Mouse (Mus musculus) embryonic facial prominence, embryonic 14.5 days (tissue): ENCODE results near the gene Lman1l. TPM values are rescaled to one million over a fixed set of nuclear protein-coding genes. Genes with fewer than 3 reads are reported as not detected.

Source experiments
- ATAC-seq: fragments of 200-750 bp; cut with Nextera tagmentation; 2 replicates; pipeline ENCODE4 v1.8.0; 2017; ENCODE audit warnings: low read depth, moderate number of reproducible peaks, moderate TSS enrichment
- DNase-seq: peaks from one replicate; pipeline ENCODE4 v3.0.0-alpha.2; 2015; ENCODE audit warnings: low spot score
- H3K27ac ChIP-seq: fragments of 300-500 bp; sonication (generic); replicated peaks from 2 replicates; pipeline ENCODE4 v1.5.1; 2014; ENCODE audit warnings: low read depth, mild to moderate bottlenecking, low read length, moderate library complexity
- H3K27me3 ChIP-seq: fragments of 300-500 bp; sonication (generic); replicated peaks from 2 replicates; pipeline ENCODE4 v1.6.1; 2014; ENCODE audit warnings: low read length; ENCODE audit not compliant: control insufficient read depth, insufficient read depth
- H3K36me3 ChIP-seq: fragments of 300-500 bp; sonication (generic); 2 replicates; pipeline ENCODE4 v1.6.1; 2014; ENCODE audit warnings: low read length, mixed read lengths; ENCODE audit not compliant: control insufficient read depth, insufficient read depth
- H3K4me1 ChIP-seq: fragments of 300-500 bp; sonication (generic); 2 replicates; pipeline ENCODE4 v1.6.1; 2014; ENCODE audit warnings: antibody characterized with exemption, low read length; ENCODE audit not compliant: control insufficient read depth, insufficient read depth
- H3K4me2 ChIP-seq: fragments of 300-500 bp; sonication (generic); 2 replicates; pipeline ENCODE4 v1.6.1; 2014; ENCODE audit warnings: low read depth, mild to moderate bottlenecking, low read length, moderate library complexity, mixed read lengths
- H3K4me3 ChIP-seq: fragments of 300-500 bp; sonication (generic); 2 replicates; pipeline ENCODE4 v1.5.1; 2014; ENCODE audit warnings: low read depth, mild to moderate bottlenecking, low read length
- H3K9ac ChIP-seq: fragments of 300-500 bp; sonication (generic); 2 replicates; pipeline ENCODE4 v1.6.1; 2014; ENCODE audit warnings: low read depth, mild to moderate bottlenecking, low read length, moderate library complexity, mixed read lengths
- H3K9me3 ChIP-seq: fragments of 300-500 bp; sonication (generic); 2 replicates; pipeline ENCODE4 v1.6.1; 2016; ENCODE audit warnings: low read length; ENCODE audit not compliant: control insufficient read depth
- WGBS: fragments of 180-500 bp; shearing (Covaris S2); extraction: QIAGEN DNeasy Blood & Tissue Kit; methylation state at CpG from one replicate; pipeline ENCODE4 v1.1.7; 2014; 5-methylcytosine and 5-hydroxymethylcytosine counted together
- polyA plus RNA-seq: library from polyadenylated mRNA; unstranded; fragments of >200 nt; fragmentation: Nextera tagmentation; extraction: Ambion mirVana; gene quantifications from 2 replicates; pipeline ENCODE4 v1.2.1, GENCODE M21; 2014

The Lman1l gene
- polyA plus RNA-seq, 1 experiment from 2014 or later, result not detected

DNA sequence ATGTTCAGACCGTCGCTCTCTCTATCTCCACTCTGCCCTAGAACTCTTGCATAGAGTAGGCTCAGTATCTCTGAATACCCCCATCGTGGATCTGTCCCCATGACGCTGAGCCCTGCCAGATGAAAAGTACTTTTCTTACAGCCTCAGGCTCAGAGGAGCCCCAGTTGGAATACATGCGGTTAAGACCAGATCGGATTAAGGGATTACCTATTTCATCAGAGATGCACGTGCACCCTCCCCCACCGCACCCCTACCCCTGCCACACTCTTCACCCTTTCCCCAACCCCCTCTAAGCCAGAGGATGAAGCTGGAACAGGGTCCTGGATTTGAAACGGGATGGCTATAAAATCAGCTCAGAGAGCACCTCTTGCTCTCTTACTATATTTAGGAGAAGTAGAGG, 15.1 kb downstream of the Lman1l start:
- Histone ChIP-seq H3K9me3 (no peaks in the 10 kb centered on the region), H3K36me3 (no peaks in the 10 kb centered on the region), H3K27ac (no peak overlapping the region), H3K27me3 (peaks cover 4% of the 10 kb centered on the region; the same call in 1 of the 2 replicates), H3K4me2 (no peak overlapping the region), H3K9ac (no peak overlapping the region), H3K4me3 (no peak overlapping the region), H3K4me1 (no peaks in the 10 kb centered on the region)
- DNase-seq, result no peak
- WGBS, result 12% methylated on average over 9 of the region's 9 CpGs
- no peak for ATAC-seq

DNA sequence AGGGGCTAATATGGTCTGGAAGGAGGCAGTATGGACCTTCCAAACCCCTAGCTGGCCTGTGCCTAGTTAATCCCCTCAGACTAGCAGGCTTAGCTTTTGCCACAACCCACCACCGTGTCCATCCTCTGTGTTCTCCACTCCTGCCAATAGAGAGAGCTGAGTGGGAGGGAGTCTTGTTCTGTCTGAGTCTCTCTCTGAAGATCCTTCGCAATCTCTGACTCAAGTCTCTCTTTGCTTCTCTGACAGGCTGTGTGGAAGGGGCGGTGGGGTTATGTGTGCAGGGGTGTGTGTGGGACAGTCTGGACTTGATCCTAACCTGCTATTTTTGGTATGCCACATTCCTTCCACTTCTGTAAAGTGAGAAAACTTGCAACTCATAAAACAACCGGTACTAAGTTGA, 15.7 kb downstream of the Lman1l start:
- Histone ChIP-seq H3K4me1 (no peaks in the 10 kb centered on the region), H3K36me3 (no peaks in the 10 kb centered on the region), H3K4me2 (no peak overlapping the region), H3K27ac (no peak overlapping the region), H3K9me3 (no peaks in the 10 kb centered on the region), H3K27me3 (peaks cover 4% of the 10 kb centered on the region; the same call in 1 of the 2 replicates), H3K9ac (no peak overlapping the region), H3K4me3 (no peak overlapping the region)
- WGBS, result 68% methylated on average over 4 of the region's 4 CpGs
- DNase-seq (no peak), ATAC-seq (no peak)

DNA sequence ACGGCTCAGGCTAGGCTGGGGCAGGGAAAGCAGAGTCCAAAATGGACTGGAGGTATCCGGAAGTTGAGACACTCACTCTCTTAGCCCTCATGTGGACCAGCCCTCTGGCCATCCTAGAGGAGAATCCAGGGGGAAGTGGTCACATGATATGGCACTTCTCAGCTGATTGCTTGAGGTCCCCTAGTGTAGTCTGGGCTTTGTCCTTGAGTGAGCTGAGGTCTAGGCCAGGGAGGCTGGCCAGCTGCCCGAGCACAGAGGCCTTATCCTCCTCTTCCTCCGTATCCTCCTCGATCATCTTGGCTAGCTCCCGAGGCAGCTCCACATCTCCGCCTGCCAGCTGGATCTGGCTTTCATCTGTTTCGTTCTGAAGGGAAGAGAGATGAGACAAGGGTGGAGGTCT, 18.5 kb downstream of the Lman1l start:
- 58% methylated on average over 8 of the region's 8 CpGs for WGBS
- no peak for ATAC-seq

DNA sequence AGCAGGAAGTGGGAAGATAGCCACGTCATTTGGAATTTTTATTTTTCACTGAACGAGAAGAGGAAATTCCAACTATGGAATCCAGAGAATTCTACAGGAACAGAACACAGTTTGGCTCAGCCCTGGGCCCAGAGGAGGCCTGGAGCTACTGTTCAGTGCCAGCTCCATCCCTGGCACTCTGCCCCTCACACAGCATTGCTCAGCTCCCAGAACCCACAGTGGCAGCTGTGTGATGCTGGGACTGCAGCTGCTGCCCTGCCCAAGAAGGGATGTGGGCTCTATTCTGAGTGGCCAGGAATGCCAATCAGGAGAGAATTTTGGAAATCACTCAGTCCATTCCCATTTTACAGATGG, 19.2 kb downstream of the Lman1l start:
- Histone ChIP-seq H3K27me3 (peaks cover 4% of the 10 kb centered on the region; the same call in 1 of the 2 replicates), H3K4me1 (no peaks in the 10 kb centered on the region), H3K9me3 (no peaks in the 10 kb centered on the region), H3K27ac (no peak overlapping the region), H3K4me3 (no peak overlapping the region), H3K9ac (no peak overlapping the region), H3K4me2 (no peak overlapping the region), H3K36me3 (peaks cover 2% of the 10 kb centered on the region; the same call in 1 of the 2 replicates)
- 26% methylated on average over 2 of the region's 2 CpGs for WGBS
- ATAC-seq (no peak), DNase-seq (no peak)

More for the DNA sequence above, 18.5 kb downstream of the Lman1l start:
- Histone ChIP-seq H3K4me3 (no peak overlapping the region), H3K27ac (no peak overlapping the region), H3K9ac (no peak overlapping the region), H3K27me3 (peaks cover 4% of the 10 kb centered on the region; the same call in 1 of the 2 replicates), H3K4me2 (no peak overlapping the region), H3K9me3 (no peaks in the 10 kb centered on the region), H3K4me1 (no peaks in the 10 kb centered on the region), H3K36me3 (no peaks in the 10 kb centered on the region)
- DNase-seq, result no peak

DNA sequence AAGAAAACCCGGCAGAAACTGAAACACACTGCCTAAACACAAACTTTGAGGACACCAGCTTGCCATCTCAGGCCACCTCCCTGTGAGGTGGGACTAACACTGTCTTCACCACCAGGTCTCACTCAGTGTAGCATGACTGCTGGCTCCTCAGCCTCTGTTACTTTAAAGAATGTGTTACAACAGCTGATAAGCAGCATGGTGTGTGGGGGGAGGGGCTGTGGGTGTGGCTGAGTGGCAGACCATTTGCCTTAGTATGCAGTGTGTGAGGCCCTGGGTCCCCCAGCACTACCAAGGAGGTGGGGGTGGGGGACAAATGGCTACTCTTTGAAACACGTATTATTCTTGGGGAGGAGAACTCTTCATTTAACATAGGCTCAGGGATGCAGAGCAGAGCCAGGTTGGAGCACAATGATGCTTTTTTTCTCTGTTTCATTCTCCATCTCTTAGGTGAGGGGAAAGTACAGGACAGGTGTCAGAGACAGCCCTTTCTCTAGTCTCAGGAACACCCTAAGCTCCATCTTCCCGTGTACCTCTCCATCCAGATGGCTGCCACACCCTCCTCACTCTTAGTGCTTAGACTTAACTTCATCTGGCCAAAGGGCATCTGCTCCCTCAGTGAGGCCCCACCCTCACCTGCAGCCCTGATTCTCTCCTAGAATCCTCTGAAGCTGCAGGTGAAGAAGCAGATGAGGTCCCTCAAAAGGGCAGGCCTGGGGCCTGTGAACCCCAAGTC, 19.8 kb downstream of the Lman1l start:
- ATAC-seq, result peak; percentile 55; the same call in 1 of the 2 replicates

DNA sequence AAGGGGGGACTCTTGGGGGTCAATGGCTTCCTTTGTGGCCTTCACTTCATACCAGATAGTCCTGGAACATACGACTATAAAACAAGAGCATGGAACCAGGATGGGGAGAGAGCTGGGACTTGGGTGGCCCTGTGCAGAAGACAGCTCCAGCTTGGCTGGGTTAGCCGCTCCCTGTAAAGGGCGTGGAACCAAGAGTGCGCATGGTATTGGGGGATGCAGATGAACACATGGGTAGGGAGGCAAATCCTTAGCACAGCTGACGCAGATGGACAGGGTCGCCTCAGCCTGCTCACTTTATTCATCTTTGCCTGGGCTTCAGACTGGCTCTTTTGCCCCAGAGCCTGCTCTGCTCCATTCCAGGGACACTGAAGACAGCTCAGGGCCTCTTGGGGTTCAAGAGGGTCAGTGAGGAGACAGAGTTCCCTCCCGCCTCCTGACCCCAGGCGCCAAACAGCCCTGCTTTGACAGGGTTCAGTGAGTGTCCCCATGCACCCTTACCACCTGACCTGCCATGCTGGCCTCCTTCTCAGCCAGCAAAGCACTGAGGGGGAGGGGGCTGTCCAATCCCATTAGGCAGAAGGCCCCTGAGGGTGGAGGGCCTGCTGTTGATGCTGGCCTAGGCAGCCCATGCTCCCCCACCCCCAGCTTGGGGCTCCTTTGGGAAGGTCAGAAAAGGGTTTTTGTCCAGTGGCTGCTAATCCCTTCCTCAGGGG, 21.6 kb downstream of the Lman1l start:
- Histone ChIP-seq H3K9me3 (no peaks in the 10 kb centered on the region), H3K27me3 (no peaks in the 10 kb centered on the region), H3K4me1 (no peaks in the 10 kb centered on the region), H3K9ac (no peak overlapping the region), H3K4me2 (no peak overlapping the region), H3K36me3 (peaks cover 20% of the 10 kb centered on the region), H3K4me3 (no peak overlapping the region), H3K27ac (no peak overlapping the region)
- ATAC-seq (peak; percentile 62; the same call in 1 of the 2 replicates), DNase-seq (peak; percentile 34)
- WGBS, result 50% methylated on average over 8 of the region's 8 CpGs

More for the DNA sequence above, 19.8 kb downstream of the Lman1l start:
- Histone ChIP-seq H3K27me3 (peaks cover 4% of the 10 kb centered on the region; the same call in 1 of the 2 replicates), H3K4me2 (no peak overlapping the region), H3K4me1 (no peaks in the 10 kb centered on the region), H3K4me3 (no peak overlapping the region), H3K27ac (no peak overlapping the region), H3K36me3 (peaks cover 5% of the 10 kb centered on the region; the same call in 1 of the 2 replicates), H3K9ac (no peak overlapping the region), H3K9me3 (no peaks in the 10 kb centered on the region)
- 15% methylated on average over 3 of the region's 3 CpGs for WGBS
- DNase-seq, result peak; percentile 42

DNA sequence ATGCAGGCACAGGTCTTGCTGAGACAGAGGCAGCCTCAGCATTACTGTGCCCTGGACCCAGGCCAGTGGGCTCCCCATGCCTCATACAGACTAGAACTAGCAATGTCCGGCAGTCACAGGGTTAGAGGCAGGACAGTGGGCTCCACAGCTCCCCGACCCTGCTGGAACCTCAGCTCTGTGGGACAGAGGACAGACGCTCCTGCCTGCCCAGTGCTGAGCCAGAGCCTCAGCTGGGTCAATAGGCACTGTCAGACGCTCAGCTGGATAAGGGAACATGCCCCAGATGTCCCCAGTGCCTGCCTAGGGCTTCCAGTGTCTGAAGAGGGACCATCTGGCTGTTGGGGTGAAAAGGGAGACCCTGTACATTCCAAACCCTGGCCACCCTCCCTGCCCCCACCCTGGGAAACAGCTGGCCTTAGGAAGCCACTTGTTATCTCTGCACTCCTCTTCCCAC, 22.6 kb downstream of the Lman1l start:
- H3K4me2 ChIP-seq, result no peak overlapping the region
- H3K9ac ChIP-seq, result no peak overlapping the region
- peaks cover 31% of the 10 kb centered on the region for H3K36me3 ChIP-seq
- H3K27ac ChIP-seq, result no peak overlapping the region
- WGBS, result 22% methylated on average over 3 of the region's 4 CpGs
- no peak overlapping the region for H3K4me3 ChIP-seq
- H3K27me3 ChIP-seq, result no peaks in the 10 kb centered on the region
- no peaks in the 10 kb centered on the region for H3K4me1 ChIP-seq
- no peaks in the 10 kb centered on the region for H3K9me3 ChIP-seq
- ATAC-seq (peak; percentile 35; the same call in 1 of the 2 replicates), DNase-seq (peak; percentile 20)

DNA sequence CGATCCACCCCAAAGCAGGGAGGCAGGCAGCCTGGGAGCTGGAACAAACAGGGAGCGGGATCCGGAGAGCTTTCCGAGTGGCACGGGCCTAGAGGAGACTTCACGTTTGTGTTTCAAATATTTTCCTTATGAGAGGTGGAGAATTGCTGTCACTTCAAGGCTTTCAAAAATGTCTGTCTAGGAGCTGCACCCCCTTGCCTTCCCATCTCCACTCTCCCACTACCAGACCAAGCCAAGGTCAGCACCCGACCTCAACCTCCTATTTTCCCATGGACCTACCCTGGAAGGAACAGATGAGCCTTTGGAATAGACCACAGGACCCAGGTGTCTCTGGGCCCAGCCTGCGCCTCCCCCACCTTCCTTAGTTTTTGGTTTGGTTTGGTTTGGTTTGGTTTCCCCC, 23.3 kb downstream of the Lman1l start:
- Histone ChIP-seq H3K4me2 (no peak overlapping the region), H3K36me3 (peaks cover 38% of the 10 kb centered on the region), H3K4me3 (no peak overlapping the region), H3K9ac (no peak overlapping the region), H3K27ac (no peak overlapping the region), H3K27me3 (no peaks in the 10 kb centered on the region), H3K4me1 (no peaks in the 10 kb centered on the region), H3K9me3 (no peaks in the 10 kb centered on the region)
- ATAC-seq, result no peak
- 71% methylated on average over 8 of the region's 8 CpGs for WGBS
- DNase-seq, result no peak
